Mouse (Mus musculus): ENCODE measurements around the gene Dynlt1c. TPM values are rescaled to one million over a fixed set of nuclear protein-coding genes. Genes with fewer than 3 reads are reported as not detected.
"Not testable (repeated sequence)": the region's sequence is repeated elsewhere in the genome, so short reads cannot be mapped to it uniquely, and the experiment has no call there.

Gene Dynlt1c
- total RNA-seq (2021), result 10 to 100 TPM; 13.4 to 26.8 TPM

DNA sequence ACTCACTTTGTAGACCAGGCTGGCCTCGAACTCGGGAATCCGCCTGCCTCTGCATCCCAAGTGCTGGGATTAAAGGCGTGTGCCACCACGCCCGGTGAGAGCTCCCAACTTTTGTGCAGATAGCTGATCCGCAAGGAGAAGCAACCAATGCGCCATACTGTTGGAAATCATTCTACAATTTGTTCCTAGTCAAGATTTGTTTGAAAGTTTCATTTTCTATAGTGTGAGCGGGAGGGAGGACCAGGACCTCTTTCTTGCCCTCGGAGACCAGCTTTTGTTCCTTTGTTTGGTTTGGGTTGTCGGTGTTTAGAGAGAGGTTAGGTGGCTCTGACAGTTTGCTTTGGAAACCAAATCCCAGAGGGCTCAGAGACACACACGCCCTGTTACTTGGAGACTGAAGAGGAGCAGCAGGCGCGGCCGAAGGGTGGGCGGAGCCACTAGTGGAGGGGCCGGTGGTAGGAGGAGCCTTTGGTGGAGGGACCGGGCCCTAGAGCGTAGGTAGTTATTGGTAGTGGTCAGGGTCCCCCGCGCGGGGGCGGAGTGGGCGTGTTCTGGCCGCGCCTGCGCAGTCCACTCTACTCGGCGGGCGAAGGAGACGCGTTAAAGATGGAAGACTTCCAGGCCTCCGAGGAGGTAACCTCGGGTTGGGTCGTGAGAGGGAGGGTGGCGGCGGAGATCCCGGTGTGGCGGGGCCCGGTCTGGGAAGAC lies at the start of gene Dynlt1c:
TSS of gene Dynlt1c (plus strand) at position 468 of the 708 bp plus-strand sequence.
- peak in 1 of 2 experiments; percentile 29 for DNase-seq (ENCODE audit: extremely low spot score in 1 of 2, low spot score in 1 of 2)

DNA sequence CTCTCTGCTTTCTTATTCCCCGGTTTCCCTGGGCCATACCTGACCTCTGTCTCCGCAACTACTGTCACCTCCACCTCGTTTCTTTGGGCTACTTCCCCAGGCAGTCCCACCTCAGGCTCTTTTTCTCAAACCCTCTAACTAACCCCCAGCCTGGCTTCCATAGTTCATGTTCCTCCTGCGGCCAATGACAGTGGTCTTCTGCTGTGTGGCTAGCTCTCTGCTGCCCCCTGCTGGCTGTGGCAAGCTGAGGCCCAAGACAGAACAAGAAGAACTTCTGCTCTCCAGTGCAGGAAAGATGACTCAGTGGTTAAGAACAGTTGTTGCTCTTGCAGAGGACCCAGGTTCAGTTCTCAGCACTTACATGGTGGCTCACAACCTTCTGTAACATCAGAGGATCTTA lies 47.7 kb upstream of the Dynlt1c start:
- DNase-seq (ENCODE audit: extremely low spot score in 1 of 2, low spot score in 1 of 2), result not testable (repeated sequence)

DNA sequence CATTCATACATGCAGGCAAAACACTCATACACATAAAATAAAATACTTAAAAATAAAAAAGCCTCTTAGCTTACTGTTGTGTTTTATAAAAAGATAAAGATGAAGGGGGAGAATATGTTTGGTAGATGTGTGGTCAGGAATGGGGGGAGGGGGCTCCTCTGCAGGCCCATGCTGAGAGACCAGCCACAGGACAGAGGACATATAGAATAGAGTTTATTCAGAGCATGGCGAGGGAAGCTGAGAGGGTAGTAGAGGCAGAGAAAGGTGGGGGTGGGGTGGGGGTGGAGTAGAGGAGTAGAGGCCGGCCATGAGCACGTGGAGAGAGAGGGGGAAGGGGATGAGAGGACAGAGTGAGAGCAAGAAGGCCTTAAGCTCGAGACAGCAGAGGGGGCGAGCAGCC lies 47.2 kb upstream of the Dynlt1c start:
- DNase-seq (ENCODE audit: extremely low spot score in 1 of 2, low spot score in 1 of 2), result not testable (repeated sequence)

DNA sequence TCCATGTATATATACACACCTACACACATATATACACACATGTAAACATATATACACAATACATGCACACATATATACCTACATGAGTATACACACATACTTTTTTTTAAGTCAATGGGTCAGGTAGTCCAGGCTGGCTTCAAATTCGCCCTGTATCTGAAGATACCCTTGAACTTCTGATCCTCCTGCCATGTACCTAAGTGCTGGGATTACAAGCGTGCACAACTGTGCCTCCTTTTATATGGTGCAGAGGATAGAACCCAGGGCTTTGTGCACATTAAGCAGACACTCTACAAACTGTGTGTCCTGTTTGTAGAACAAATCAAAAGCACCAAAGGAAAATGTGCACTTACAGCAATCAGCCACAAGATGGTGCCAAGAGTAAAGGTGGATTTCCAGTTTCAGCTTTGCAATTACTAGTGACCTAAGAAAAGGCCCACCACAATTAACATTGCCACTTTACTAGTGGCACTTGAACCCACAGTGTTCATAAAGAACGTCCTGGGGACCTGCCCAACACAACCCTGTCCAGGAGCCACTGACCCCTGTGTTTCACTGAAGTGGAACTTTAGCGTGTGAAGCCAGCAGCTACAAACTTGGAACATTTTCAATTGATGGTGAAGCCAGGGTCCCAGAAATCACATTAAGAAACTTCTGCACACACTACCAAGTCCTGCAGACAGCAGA lies 41.9 kb upstream of the Dynlt1c start:
- DNase-seq (ENCODE audit: extremely low spot score in 1 of 2, low spot score in 1 of 2), result not testable (repeated sequence)

DNA sequence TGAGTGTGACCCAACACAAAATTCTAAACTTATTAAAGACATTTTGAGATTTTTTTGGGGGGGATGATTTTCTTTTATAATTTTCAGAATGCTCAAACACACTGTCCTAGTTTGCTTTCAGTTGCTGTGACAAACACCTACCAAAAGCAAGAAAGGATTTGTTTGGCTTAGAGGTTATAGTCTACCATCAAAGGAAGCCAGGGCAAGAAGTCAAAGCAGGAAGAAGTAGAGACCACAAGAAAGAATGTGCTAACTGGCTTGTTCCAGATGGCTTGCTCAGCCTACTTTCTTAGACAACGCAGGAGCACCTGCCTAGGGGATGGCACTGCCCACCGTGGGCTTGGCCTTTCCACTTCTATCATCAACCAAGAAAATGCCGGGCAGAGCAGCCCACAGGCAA lies 36.6 kb upstream of the Dynlt1c start:
- DNase-seq (ENCODE audit: extremely low spot score in 1 of 2, low spot score in 1 of 2), result not testable (repeated sequence)

DNA sequence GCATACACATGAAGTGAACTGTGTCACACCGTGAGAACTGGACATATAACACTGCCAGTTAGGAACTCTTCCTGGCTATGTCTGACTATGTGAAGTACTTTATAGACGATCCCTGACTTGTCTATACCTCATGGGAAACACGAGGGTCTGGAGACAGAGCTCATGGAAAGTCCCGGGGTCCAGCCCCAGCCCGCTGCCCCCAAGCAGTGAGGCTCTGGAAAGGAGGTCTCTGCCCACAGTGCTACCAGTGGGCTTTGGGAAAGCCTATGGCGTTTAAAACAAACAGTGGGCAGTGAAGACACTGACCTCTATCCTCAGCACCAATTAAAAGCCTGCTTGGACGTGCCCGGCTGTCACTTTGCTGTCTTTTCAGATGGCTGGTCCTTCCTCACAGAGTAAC lies 33.6 kb upstream of the Dynlt1c start:
- not testable (repeated sequence) for DNase-seq (ENCODE audit: extremely low spot score in 1 of 2, low spot score in 1 of 2)

DNA sequence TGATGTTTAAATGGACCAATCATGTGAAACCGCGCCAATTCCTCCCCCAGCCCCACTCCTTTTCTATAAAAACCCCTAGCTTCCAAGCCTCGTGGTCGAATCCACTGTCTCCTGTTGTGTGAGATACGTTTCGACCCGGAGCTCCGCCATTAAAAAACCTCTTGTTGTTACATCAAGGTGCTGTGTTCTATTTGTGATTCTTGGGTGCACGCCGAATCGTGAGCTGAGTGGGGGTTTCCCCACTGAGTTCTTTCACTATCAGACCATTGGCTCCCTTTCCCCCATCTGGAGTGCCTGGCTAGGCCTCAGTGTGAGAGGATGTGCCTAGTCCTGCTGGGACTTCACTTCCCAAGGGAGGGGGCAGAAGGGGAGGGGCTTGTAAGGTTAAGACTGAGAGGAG lies 30.2 kb upstream of the Dynlt1c start:
- DNase-seq (ENCODE audit: extremely low spot score in 1 of 2, low spot score in 1 of 2), result not testable (repeated sequence)

DNA sequence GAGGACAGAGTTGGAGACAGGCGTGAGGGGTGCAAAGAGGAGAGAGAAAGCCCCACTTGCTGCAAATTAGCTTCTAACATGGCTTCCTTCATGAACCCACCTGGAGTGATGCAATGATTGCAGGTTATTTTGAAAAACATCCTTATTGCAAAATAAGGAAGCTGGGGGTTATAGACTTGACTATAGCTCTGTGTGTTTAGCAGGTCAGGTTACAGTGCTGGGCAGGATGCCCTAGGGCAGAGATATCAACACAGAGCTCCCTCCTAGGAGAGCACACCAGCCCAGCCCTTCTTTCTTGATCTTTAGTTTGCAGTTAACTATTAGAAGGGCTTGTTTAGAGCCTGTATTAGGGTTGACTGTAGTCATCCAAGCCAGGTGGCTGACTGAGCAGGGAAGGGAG lies 29.3 kb upstream of the Dynlt1c start:
- DNase-seq (ENCODE audit: extremely low spot score in 1 of 2, low spot score in 1 of 2), result not testable (repeated sequence)

DNA sequence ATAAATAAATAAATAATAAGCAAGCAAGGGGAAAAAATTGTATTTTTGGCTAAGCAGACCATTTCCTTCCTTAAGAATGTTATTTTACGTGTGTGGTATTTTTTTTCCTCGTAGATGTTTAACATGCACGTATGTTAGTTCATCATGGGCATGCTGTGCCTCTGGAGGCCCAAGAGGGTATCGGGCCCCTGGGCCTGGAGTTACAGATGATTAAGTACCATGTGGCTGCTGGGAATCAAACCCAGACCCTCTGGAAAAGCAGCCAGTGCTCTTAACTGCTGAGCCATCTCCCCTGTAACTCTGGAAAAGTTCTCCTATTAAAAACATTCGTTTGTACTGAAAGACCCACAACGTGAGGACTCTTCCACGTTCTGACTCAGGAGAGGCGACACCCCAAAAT lies 26.1 kb upstream of the Dynlt1c start:
- DNase-seq (ENCODE audit: extremely low spot score in 1 of 2, low spot score in 1 of 2), result not testable (repeated sequence)

DNA sequence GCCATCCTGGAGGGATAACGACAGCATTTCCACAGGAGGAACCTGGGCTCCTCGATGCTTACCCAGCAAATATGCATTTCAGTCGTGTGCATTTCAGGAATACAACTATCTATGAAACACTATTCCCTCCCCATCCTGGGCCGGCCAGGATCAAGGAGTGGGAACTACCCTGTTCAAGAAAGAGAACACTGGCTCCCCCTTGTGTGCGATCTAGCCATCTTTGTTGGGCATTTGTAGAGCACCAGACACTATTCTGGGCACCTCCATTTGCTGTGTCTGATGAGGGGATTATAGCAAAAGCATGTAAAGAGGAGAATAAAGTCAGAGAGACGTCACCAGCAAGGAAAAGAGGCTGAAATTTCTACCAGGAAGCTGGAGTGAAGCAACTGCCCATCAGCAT lies 12.8 kb upstream of the Dynlt1c start:
- DNase-seq (ENCODE audit: extremely low spot score in 1 of 2, low spot score in 1 of 2), result not testable (repeated sequence)

DNA sequence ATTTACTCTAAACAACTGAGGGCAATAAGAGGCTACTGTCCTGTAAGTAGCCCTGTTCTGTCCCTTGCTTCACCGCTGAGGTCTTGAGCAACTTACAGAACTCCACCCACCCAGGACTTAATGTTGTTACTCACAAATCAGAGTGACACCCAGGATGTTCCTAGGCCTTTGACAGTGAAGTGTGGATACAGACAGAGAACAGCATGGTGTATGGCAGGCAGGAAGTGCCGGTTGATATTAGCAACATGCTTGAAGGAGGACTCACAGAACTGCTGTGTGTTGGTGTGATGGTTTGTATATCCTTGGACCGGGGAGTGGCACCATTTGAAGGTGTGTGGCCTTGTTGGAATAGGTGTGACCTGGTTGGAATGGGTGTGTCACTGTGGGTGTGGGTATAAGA lies 9.4 kb upstream of the Dynlt1c start:
- not testable (repeated sequence) for DNase-seq (ENCODE audit: extremely low spot score in 1 of 2, low spot score in 1 of 2)

DNA sequence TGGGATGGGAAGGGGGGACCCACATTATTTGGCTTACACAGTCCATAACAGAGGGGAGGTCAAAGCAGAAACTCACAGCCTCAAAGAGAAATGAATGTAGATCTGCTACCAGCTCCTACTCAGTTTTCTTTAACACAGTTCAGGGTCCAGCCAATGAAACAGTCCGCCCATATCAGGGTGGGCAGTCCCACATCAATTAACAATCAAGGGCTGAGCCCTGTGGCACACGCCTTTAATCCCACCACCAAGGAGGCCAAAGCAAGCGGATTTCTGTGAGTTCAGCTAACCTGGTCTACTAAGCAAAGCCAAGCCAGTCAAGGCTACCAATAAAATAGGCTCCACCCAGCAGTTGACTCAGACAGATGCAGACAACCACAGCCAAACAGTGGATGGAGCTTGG lies 7.6 kb upstream of the Dynlt1c start:
- not testable (repeated sequence) for DNase-seq (ENCODE audit: extremely low spot score in 1 of 2, low spot score in 1 of 2)

DNA sequence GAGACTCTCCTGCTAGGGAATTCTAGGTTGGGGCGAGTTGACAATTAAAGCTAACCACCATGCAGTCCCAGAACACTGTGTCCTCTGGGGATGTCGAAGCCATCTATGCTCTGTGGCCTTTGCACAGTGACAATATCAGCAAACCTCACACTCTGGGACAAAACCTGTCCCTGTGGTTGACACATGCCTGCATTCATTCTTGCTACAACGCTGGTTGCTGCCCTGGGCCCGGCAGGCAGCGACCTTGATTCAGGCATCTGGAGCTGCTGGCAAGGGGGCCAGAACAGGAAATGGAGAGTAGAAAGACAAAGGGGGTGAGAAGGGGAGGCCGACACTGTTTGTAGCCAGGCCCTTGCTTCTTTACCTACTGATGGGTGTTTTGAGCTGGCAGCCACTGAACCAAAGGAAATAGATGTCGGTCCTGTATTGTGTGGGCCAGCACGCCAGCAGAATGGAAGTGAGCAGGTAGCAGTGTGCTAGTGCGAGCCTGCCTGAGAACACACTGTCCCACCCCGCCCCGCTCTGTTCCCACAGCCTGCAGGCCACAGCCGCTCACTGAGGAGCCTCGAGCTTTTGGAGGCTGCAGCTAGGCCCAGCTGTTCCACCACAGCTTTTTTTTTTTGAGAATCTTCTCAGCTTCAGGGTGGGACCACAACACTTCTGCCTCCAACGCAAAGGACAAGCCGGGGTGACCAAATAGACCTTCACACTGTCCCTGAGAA lies 5.5 kb upstream of the Dynlt1c start:
- not testable (repeated sequence) for DNase-seq (ENCODE audit: extremely low spot score in 1 of 2, low spot score in 1 of 2)

DNA sequence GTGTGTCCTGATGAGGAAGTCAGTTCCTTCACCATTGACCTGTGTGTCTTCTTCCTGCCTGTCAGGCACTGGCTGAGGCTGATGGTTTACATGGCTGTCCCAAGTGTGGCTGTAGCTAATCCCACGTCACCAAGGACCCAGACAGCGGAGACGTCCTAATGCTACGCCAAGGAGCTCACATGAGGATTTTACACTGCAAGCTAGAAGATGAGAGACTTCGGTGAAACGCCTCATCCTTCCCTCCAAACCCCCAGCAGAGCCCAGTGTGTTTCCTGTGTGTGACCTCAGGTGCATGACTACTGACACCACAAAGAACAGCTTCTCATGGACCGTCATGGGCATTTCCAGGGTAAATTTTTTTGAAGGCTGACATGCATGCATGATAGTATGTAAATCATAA lies 3.1 kb upstream of the Dynlt1c start:
- not testable (repeated sequence) for DNase-seq (ENCODE audit: extremely low spot score in 1 of 2, low spot score in 1 of 2)

DNA sequence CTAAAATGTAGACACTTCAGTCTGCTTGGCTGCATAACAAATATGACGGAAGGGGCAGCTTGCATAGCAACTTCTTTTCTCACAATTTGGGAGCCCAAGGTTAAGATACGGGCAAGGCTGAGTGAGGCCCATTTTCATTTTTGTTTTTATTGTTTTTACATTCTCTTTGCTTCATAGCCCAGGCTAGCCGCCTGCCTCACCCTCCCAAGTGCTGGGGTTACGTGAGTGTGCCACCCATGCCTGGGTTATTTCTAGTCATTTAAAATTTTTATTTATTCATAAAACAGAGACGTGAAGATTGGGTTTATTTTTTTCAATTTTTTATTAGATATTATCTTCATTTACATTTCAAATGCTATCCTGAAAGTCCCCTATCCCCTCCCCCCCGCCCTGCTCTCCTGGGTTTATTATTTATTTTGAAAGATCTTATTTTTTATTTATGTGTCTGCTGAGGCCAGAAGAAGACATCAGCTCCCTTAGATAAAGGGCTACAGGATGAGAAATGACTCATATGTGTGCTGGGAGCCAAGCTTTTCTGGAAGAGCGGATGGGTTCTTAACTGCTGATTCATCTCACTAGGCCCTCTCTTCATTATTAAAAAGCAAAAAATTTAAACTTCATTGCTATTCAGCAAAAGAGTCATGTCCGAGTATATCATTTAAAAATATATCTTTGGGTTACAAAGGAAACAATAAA lies 1.1 kb upstream of the Dynlt1c start:
- not testable (repeated sequence) for DNase-seq (ENCODE audit: extremely low spot score in 1 of 2, low spot score in 1 of 2)

DNA sequence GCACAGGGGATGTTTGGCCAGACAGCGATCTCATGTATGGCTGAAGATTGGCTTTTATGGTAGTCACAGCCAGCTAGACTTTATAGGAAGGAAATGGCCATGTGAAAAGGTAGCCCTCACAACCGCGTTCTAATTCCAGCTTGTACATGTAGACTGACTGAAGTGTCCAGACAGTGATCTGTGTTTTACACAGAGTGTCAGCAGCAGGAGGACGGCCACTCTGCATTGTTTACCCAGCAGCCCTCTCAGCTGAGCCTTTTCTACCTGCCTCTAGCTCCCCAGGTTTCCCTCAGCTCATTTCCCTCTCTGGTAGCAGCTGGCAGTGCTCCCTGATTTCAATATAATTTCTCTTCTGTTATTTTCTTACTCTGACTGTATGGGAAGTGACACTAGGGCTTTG lies 734 bp downstream of the Dynlt1c start:
- DNase-seq (ENCODE audit: extremely low spot score in 1 of 2, low spot score in 1 of 2), result not testable (repeated sequence)

DNA sequence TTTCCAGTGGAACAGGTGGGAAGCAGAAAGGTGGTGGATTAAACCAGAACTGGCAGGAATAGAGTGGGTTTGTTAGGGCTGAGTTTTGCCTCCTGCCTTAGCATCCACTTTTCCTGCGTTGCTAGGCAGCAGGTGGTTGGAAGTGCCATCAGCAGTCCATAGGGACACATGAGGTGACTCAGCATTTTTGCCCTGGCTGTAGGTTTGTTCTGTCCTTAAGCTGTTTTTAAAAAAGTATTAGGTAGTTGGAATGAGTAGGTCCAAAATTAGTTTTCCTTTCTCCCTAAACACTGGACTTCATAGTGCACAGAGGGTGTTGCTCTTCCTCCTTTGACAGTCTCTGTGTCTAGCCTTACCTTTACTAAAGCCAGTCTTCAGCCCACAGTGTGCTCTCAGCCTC lies 3.9 kb downstream of the Dynlt1c start:
- DNase-seq (ENCODE audit: extremely low spot score in 1 of 2, low spot score in 1 of 2), result not testable (repeated sequence)

DNA sequence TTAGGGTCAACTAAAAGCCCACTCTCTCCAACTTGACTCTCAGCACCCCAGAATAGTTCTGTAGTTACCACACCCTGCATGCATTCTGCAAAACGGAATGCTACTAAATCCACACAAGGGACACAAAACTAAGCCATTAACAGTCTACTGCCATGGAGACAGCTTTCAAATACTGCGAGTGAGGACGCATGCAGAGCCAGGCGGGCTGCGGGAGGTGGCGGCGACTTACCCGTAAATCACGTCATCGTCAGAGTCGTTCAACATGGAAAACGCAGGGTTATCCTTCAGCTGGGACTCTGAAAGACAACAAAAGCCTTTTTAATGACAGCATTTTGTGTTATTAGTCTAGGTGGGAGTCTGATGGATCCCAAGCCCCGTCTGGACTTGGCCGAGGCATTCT lies 12.1 kb downstream of the Dynlt1c start:
- not testable (repeated sequence) for DNase-seq (ENCODE audit: extremely low spot score in 1 of 2, low spot score in 1 of 2)

DNA sequence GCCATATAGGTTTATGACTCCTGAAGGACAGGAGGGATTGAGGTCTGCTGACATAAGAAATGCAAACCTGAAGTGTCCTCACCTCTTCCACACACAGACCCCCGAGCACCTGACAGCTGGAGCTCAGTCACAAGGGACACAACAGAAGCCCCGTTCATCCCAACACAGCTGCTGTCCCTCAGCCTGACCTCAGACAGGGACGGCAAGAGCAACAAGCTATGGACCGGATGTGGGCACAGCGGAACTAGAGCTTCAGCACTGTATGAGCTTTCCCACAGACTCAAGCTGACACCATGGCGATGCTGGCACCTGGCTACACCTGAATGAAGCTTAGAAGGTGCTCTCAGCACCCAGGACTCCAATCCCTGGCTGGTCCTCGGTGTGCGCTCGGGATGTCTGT lies 12.8 kb downstream of the Dynlt1c start:
- DNase-seq (ENCODE audit: extremely low spot score in 1 of 2, low spot score in 1 of 2), result not testable (repeated sequence)

DNA sequence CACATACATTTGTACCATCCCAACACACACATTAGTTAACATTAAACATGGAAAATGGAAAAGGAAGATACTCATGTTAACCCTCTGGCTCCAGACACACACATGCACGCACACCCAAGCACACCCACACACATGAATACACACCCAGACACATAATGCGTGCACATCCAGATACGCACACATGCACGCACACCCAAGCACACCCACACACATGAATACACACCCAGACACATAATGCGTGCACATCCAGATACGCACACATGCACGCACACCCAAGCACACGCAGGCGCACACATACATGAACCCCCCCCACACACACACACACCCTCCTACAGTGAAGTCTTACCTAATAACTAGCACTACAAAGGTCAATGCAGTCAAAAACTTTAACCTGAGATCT lies 15.3 kb downstream of the Dynlt1c start:
- not testable (repeated sequence) for DNase-seq (ENCODE audit: extremely low spot score in 1 of 2, low spot score in 1 of 2)

Measured in layer of hippocampus, postnatal 25 days (tissue).